8 mouse cellular contexts compared by ENCODE assay signal in the genomic region with DNA sequence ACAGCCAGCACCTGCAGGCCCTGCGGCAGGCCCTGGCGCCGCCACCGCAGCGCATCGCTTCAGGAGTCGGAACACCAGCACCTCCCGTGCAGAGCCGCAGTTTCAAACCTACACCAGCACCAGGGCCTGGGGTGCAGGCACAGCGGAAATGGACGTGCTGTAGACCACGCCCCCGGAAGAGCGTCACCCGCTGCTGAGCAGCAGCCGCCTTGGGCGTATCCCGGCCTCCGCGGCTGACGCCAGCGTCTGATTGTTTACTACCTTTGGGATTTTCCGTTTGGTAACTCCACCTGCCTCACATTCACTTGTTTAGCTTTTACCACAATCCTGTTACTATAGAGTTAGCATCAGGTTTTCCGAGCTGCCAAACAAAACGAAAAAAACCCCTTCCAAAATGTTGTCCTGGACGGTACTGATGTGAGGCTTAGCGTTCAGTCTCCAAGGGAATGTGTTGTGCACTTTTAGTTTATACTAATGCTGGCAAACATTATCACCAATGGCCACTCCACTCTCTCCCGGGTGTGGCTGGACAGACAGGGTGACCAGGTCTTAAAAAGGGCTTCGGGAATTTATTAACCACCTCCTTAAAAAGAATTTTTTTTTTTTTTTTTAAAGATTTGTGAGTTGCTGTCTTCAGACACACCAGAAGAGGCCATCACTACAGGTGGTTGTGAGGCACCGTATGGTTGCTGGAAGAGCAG. TPM values are rescaled to one million over a fixed set of nuclear protein-coding genes. Genes with fewer than 3 reads are reported as not detected.
DNase-seq lines count a peak whose midpoint lies in the region; ATAC-seq lines count a peak whose summit lies in the region.

A gene (minus strand): TSS at position 150 of the 701 bp plus-strand sequence.

- H3K27me3 ChIP-seq in hindbrain, embryonic 12.5 days, result no peaks in the 10 kb centered on the region

- peaks cover 7% of the 10 kb centered on the region; the same call in 1 of the 2 replicates for H3K4me1 ChIP-seq in hindbrain, embryonic 12.5 days

- peaks cover 53% of the 10 kb centered on the region for H3K36me3 ChIP-seq in hindbrain, embryonic 12.5 days

- peak within 1 kb of the TSS; percentile 92 for H3K9ac ChIP-seq in hindbrain, embryonic 12.5 days

- H3K4me3 ChIP-seq in hindbrain, embryonic 12.5 days, result peak within 1 kb of the TSS; percentile 80

- peak within 1 kb of the TSS; percentile 85 for H3K4me2 ChIP-seq in hindbrain, embryonic 12.5 days (replicated peaks)

- H3K9me3 ChIP-seq in hindbrain, embryonic 12.5 days (replicated peaks), result no peaks in the 10 kb centered on the region

- H3K27ac ChIP-seq in hindbrain, embryonic 12.5 days, result peak within 1 kb of the TSS; percentile 97

- peak; percentile 99 for ATAC-seq in hindbrain, embryonic 12.5 days (ENCODE audit: low FRiP score)

- peak; percentile 94 for DNase-seq in Muller cell, postnatal 12 days (ENCODE audit: inconsistent ontology term)
- peak; percentile 91 for DNase-seq in cerebellum, adult 9-11 months
- DNase-seq in frontal cortex, postnatal 10 days (ENCODE audit: low spot score in 2 of 2), result peak; percentile 87 to 91
- peak; percentile 90 to 93 for DNase-seq in layer of hippocampus, postnatal 14 days (ENCODE audit: low spot score in 2 of 2)
- peak; percentile 90 for DNase-seq in lung, postnatal 14 days
- peak; percentile 76 for DNase-seq in retina, adult 2 months (ENCODE audit: low read depth, low spot score)
- DNase-seq in thymus, postnatal 36 days, result peak; percentile 89 to 95

- 2% methylated on average over 30 of the region's 30 CpGs for WGBS in hindbrain, embryonic 12.5 days

RNA-seq across cellular contexts. Expression of the gene that starts here (rescaled TPM):
- 8.5 and 10.7 TPM in 2 replicates for polyA plus RNA-seq in hindbrain, embryonic 12.5 days (2016; fragmentation: Nextera tagmentation; extraction: Ambion mirVana)
- 1 to 10 TPM; 3.3 to 5.3 TPM for total RNA-seq in layer of hippocampus, postnatal 14 days (2021)

Comparison
In these comparisons a context has a peak if more than half of its experiments do, and no peak if none do; other contexts are left out.
1. Peak in every context shown above with its lines: DNase-seq, ATAC-seq, H3K4me3 ChIP-seq and H3K27ac ChIP-seq.